Mouse (Mus musculus) kidney, embryonic 16.5 days (tissue): ENCODE results near the gene Hoxc6. TPM values are rescaled to one million over a fixed set of nuclear protein-coding genes. Genes with fewer than 3 reads are reported as not detected.

Experiments used
- ATAC-seq: fragments of 200-750 bp; cut with Nextera tagmentation; 2 replicates; pipeline ENCODE4 v1.8.0; 2017; ENCODE audit warnings: moderate TSS enrichment; ENCODE audit not compliant: low FRiP score, low TSS enrichment
- H3K27ac ChIP-seq: fragments of 300-500 bp; sonication (generic); 2 replicates; pipeline ENCODE4 v1.5.1; 2014; ENCODE audit warnings: low read length
- H3K27me3 ChIP-seq: fragments of 300-500 bp; sonication (generic); 2 replicates; pipeline ENCODE4 v1.6.1; 2014; ENCODE audit warnings: low read length, control low read depth, mixed read lengths; ENCODE audit not compliant: insufficient read depth
- H3K36me3 ChIP-seq: fragments of 300-500 bp; sonication (generic); 2 replicates; pipeline ENCODE4 v1.6.1; 2014; ENCODE audit warnings: low read length, control low read depth, mixed read lengths; ENCODE audit not compliant: insufficient read depth
- H3K4me1 ChIP-seq: fragments of 300-500 bp; sonication (generic); 2 replicates; pipeline ENCODE4 v1.6.1; 2014; ENCODE audit warnings: low read length, control low read depth, mixed read lengths; ENCODE audit not compliant: insufficient read depth
- H3K4me2 ChIP-seq: fragments of 300-500 bp; sonication (generic); replicated peaks from 2 replicates; pipeline ENCODE4 v1.6.1; 2014; ENCODE audit warnings: low read depth, low read length
- H3K4me3 ChIP-seq: fragments of 300-500 bp; sonication (generic); 2 replicates; pipeline ENCODE4 v1.5.1; 2014; ENCODE audit warnings: mild to moderate bottlenecking, low read length
- H3K9ac ChIP-seq: fragments of 300-500 bp; sonication (generic); replicated peaks from 2 replicates; pipeline ENCODE4 v1.6.1; 2014; ENCODE audit warnings: low read length
- H3K9me3 ChIP-seq: fragments of 300-500 bp; sonication (generic); 2 replicates; pipeline ENCODE4 v1.6.1; 2016; ENCODE audit warnings: low read length, control low read depth
- WGBS: fragments of 180-500 bp; shearing (Covaris S2); extraction: QIAGEN DNeasy Blood & Tissue Kit; methylation state at CpG from one replicate; pipeline ENCODE4 v1.1.7; 2014; 5-methylcytosine and 5-hydroxymethylcytosine counted together
- polyA plus RNA-seq: library from polyadenylated mRNA; unstranded; fragments of >200 nt; fragmentation: Nextera tagmentation; extraction: Ambion mirVana; gene quantifications from 2 replicates; pipeline ENCODE4 v1.2.1, GENCODE M21; 2015

Hoxc6 gene
- polyA plus RNA-seq, 1 experiment from 2014 or later, result 7.6 TPM

- ATAC-seq, result no peak
- peak overlapping the region; percentile 84 for H3K4me2 ChIP-seq
- H3K36me3 ChIP-seq, result no peaks in the 10 kb centered on the region
- H3K27ac ChIP-seq, result peak overlapping the region; percentile 97
- H3K4me3 ChIP-seq, result peak overlapping the region; percentile 59
- H3K9me3 ChIP-seq, result no peaks in the 10 kb centered on the region
- H3K4me1 ChIP-seq, result peaks cover 43% of the 10 kb centered on the region
- H3K27me3 ChIP-seq, result peaks cover 25% of the 10 kb centered on the region; the same call in 1 of the 2 replicates
- peak overlapping the region; percentile 97 for H3K9ac ChIP-seq
- WGBS, result 1% methylated on average over 37 of the region's 37 CpGs
Observed at GRCm38 (mm10) chr15:102976631-102977422, 21.2 kb upstream of the Hoxc6 start.

GRCm38 (mm10) chr15:102977423-102977974 is 20.6 kb upstream of the Hoxc6 start:
- H3K9me3 ChIP-seq, result no peaks in the 10 kb centered on the region
- 2% methylated on average over 16 of the region's 16 CpGs for WGBS
- H3K27me3 ChIP-seq, result peaks cover 25% of the 10 kb centered on the region
- H3K9ac ChIP-seq, result peak overlapping the region; percentile 97
- peak overlapping the region; percentile 84 for H3K4me2 ChIP-seq
- ATAC-seq, result no peak
- peaks cover 43% of the 10 kb centered on the region for H3K4me1 ChIP-seq
- no peaks in the 10 kb centered on the region for H3K36me3 ChIP-seq
- H3K4me3 ChIP-seq, result peak overlapping the region; percentile 59
- peak overlapping the region; percentile 97 for H3K27ac ChIP-seq

- Histone ChIP-seq H3K27ac (peak overlapping the region; percentile 97), H3K27me3 (peaks cover 21% of the 10 kb centered on the region), H3K9ac (peak overlapping the region; percentile 97), H3K4me3 (peak overlapping the region; percentile 59), H3K4me2 (peak overlapping the region; percentile 84), H3K9me3 (no peaks in the 10 kb centered on the region), H3K4me1 (peaks cover 49% of the 10 kb centered on the region), H3K36me3 (no peaks in the 10 kb centered on the region)
- no peak for ATAC-seq
- 16% methylated on average over 13 of the region's 13 CpGs for WGBS
Observed at GRCm38 (mm10) chr15:102978615-102979515, 19.2 kb upstream of the Hoxc6 start.

GRCm38 (mm10) chr15:102979936-102980335 is 18.1 kb upstream of the Hoxc6 start:
- no peaks in the 10 kb centered on the region for H3K9me3 ChIP-seq
- H3K4me1 ChIP-seq, result peaks cover 57% of the 10 kb centered on the region
- ATAC-seq, result no peak
- peak overlapping the region; percentile 84 for H3K4me2 ChIP-seq
- H3K9ac ChIP-seq, result peak overlapping the region; percentile 97
- peaks cover 16% of the 10 kb centered on the region for H3K27me3 ChIP-seq
- H3K36me3 ChIP-seq, result no peaks in the 10 kb centered on the region
- peak overlapping the region; percentile 74 for H3K4me3 ChIP-seq
- WGBS, result 6% methylated on average over 1 of the region's 1 CpGs
- H3K27ac ChIP-seq, result peak overlapping the region; percentile 96

GRCm38 (mm10) chr15:102980352-102980751 is 17.7 kb upstream of the Hoxc6 start:
- Histone ChIP-seq H3K4me3 (peak overlapping the region; percentile 74), H3K27me3 (peaks cover 17% of the 10 kb centered on the region), H3K36me3 (no peaks in the 10 kb centered on the region), H3K9me3 (no peaks in the 10 kb centered on the region), H3K9ac (peak overlapping the region; percentile 97), H3K4me2 (peak overlapping the region; percentile 84), H3K4me1 (peaks cover 57% of the 10 kb centered on the region), H3K27ac (peak overlapping the region; percentile 96)
- no peak for ATAC-seq
- WGBS, result 4% methylated on average over 11 of the region's 11 CpGs

GRCm38 (mm10) chr15:102980912-102981311 is 17.1 kb upstream of the Hoxc6 start:
- Histone ChIP-seq H3K4me3 (peak overlapping the region; percentile 74), H3K9ac (peak overlapping the region; percentile 97), H3K27ac (peak overlapping the region; percentile 96), H3K36me3 (no peaks in the 10 kb centered on the region), H3K9me3 (no peaks in the 10 kb centered on the region), H3K4me2 (peak overlapping the region; percentile 84), H3K4me1 (peaks cover 59% of the 10 kb centered on the region), H3K27me3 (peaks cover 22% of the 10 kb centered on the region)
- under 1% methylated on average over 14 of the region's 14 CpGs for WGBS
- no peak for ATAC-seq

- Histone ChIP-seq H3K9ac (peak overlapping the region; percentile 97), H3K36me3 (no peaks in the 10 kb centered on the region), H3K4me2 (peak overlapping the region; percentile 84), H3K4me3 (peak overlapping the region; percentile 74), H3K4me1 (peaks cover 65% of the 10 kb centered on the region), H3K27me3 (peaks cover 25% of the 10 kb centered on the region), H3K9me3 (no peaks in the 10 kb centered on the region), H3K27ac (peak overlapping the region; percentile 96)
- no peak; the same call in 1 of the 2 replicates for ATAC-seq
- WGBS, result under 1% methylated on average over 88 of the region's 88 CpGs
Observed at GRCm38 (mm10) chr15:102981379-102982288, 16.4 kb upstream of the Hoxc6 start.

- Histone ChIP-seq H3K4me3 (peak overlapping the region; percentile 74), H3K27ac (peak overlapping the region; percentile 78), H3K4me1 (peaks cover 73% of the 10 kb centered on the region), H3K27me3 (peaks cover 35% of the 10 kb centered on the region), H3K9me3 (no peaks in the 10 kb centered on the region), H3K9ac (peak overlapping the region; percentile 77), H3K4me2 (peak overlapping the region; percentile 84), H3K36me3 (no peaks in the 10 kb centered on the region)
- 10% methylated on average over 12 of the region's 12 CpGs for WGBS
- no peak for ATAC-seq
Observed at GRCm38 (mm10) chr15:102983716-102984115, 14.3 kb upstream of the Hoxc6 start.

GRCm38 (mm10) chr15:102984521-102984920 is 13.5 kb upstream of the Hoxc6 start:
- H3K36me3 ChIP-seq, result no peaks in the 10 kb centered on the region
- H3K4me1 ChIP-seq, result peaks cover 67% of the 10 kb centered on the region
- peaks cover 35% of the 10 kb centered on the region for H3K27me3 ChIP-seq
- 14% methylated on average over 10 of the region's 10 CpGs for WGBS
- H3K4me3 ChIP-seq, result peak overlapping the region; percentile 18; the same call in 1 of the 2 replicates
- peak overlapping the region; percentile 56 for H3K9ac ChIP-seq
- no peaks in the 10 kb centered on the region for H3K9me3 ChIP-seq
- H3K4me2 ChIP-seq, result peak overlapping the region; percentile 84
- ATAC-seq, result no peak
- peak overlapping the region; percentile 68 for H3K27ac ChIP-seq
